In genomic region chr19:30826106-30826505, GRCm38 (mm10) we compare ENCODE assay signal across 20 mouse cellular contexts.
A peak's percentile ranks its signal among the peaks of the same experiment; 100 is the strongest.
DNase-seq lines count a peak whose midpoint lies in the region; ATAC-seq and TF ChIP-seq lines count a peak whose summit lies in the region.
"Had no signal": no experiment of that assay in that cellular context is flagged by ENCODE, and none has a peak within 500 bp of the region (broad histone marks: within the 10 kb centered on the region; RNA-seq: fewer than 3 reads in every experiment).

No protein-coding gene starts in this region.

- no peaks in the 10 kb centered on the region; the same call in 1 of the 2 replicates for H3K9me3 ChIP-seq in limb, embryonic 13.5 days
- no peaks in the 10 kb centered on the region for H3K9me3 ChIP-seq in limb, embryonic 10.5 days (replicated peaks)
- no peaks in the 10 kb centered on the region; the same call in 1 of the 2 replicates for H3K9me3 ChIP-seq in kidney, postnatal 0 days (replicated peaks; ENCODE audit: low read length)
- H3K9me3 ChIP-seq: neural tube, embryonic 15.5 days had no signal

- 31% methylated on average over 2 of the region's 2 CpGs for WGBS in limb, embryonic 13.5 days
- WGBS in limb, embryonic 10.5 days: 34% methylated on average over 2 of the region's 2 CpGs
- 45% methylated on average over 2 of the region's 2 CpGs for WGBS in kidney, postnatal 0 days

- DNase-seq in adrenal gland, adult 2 months: peak; percentile 5
- no peak for DNase-seq in adrenal gland, postnatal 10 days
- DNase-seq in limb, embryonic 10.5 days (ENCODE audit: low spot score): no peak
- peak; percentile 56 for DNase-seq in kidney, postnatal 0 days (ENCODE audit: low spot score)
- DNase-seq in yolk sac, embryonic 10.5 days (ENCODE audit: low spot score): peak; percentile 48
- no peak for DNase-seq in gastrocnemius, adult 2 months
- no peak for DNase-seq in thymus, postnatal 10 days (ENCODE audit: low spot score in 2 of 2)
- DNase-seq: adrenal gland, postnatal 14 days; cerebellum, adult 2 months; gastrocnemius, postnatal 36 days; liver; lung, adult 2 months; lung, postnatal 36 days; thymus, postnatal 14 days had no signal

- no peak overlapping the region for H3K27ac ChIP-seq in limb, embryonic 13.5 days
- no peak overlapping the region for H3K27ac ChIP-seq in limb, embryonic 10.5 days
- no peak overlapping the region for H3K27ac ChIP-seq in kidney, postnatal 0 days
- H3K27ac ChIP-seq in gastrocnemius, adult 2 months: no peak overlapping the region
- H3K27ac ChIP-seq: heart, embryonic 13.5 days; midbrain, embryonic 12.5 days; neural tube, embryonic 15.5 days; stomach, postnatal 0 days had no signal

- peak; percentile 54; the same call in 1 of the 2 replicates for ATAC-seq in limb, embryonic 13.5 days (ENCODE audit: low FRiP score, low read depth)
- ATAC-seq in kidney, postnatal 0 days (replicated peaks; ENCODE audit: low FRiP score, low read depth): no peak

- intact Hi-C loops in gastrocnemius, adult 2 months (cut with DNase I): no loop called here

- no peaks in the 10 kb centered on the region for H3K27me3 ChIP-seq in limb, embryonic 13.5 days
- no peaks in the 10 kb centered on the region for H3K27me3 ChIP-seq in limb, embryonic 10.5 days (ENCODE audit: low read depth, poor library complexity, severe bottlenecking)
- no peaks in the 10 kb centered on the region for H3K27me3 ChIP-seq in kidney, postnatal 0 days (ENCODE audit: insufficient read depth, low read length)
- H3K27me3 ChIP-seq: CH12.LX; heart, embryonic 13.5 days; midbrain, embryonic 12.5 days; neural tube, embryonic 15.5 days had no signal

- H3K9ac ChIP-seq in limb, embryonic 13.5 days: no peak overlapping the region
- H3K9ac ChIP-seq in kidney, postnatal 0 days (ENCODE audit: low read depth, low read length): no peak overlapping the region
- H3K9ac ChIP-seq: heart, embryonic 13.5 days; midbrain, embryonic 12.5 days; neural tube, embryonic 15.5 days had no signal

- no peak overlapping the region for H3K4me3 ChIP-seq in limb, embryonic 13.5 days
- no peak overlapping the region for H3K4me3 ChIP-seq in limb, embryonic 10.5 days
- no peak overlapping the region for H3K4me3 ChIP-seq in kidney, postnatal 0 days (replicated peaks; ENCODE audit: low read depth, low read length)
- no peak overlapping the region for H3K4me3 ChIP-seq in gastrocnemius, adult 2 months
- H3K4me3 ChIP-seq: heart, embryonic 13.5 days; midbrain, embryonic 12.5 days; neural tube, embryonic 15.5 days had no signal

- H3K4me1 ChIP-seq in limb, embryonic 13.5 days: peaks cover 12% of the 10 kb centered on the region; the same call in 1 of the 2 replicates
- peaks cover 5% of the 10 kb centered on the region; the same call in 1 of the 2 replicates for H3K4me1 ChIP-seq in limb, embryonic 10.5 days
- no peaks in the 10 kb centered on the region; the same call in 1 of the 2 replicates for H3K4me1 ChIP-seq in kidney, postnatal 0 days (replicated peaks; ENCODE audit: insufficient read depth, low read length)
- H3K4me1 ChIP-seq: heart, embryonic 13.5 days; midbrain, embryonic 12.5 days; neural tube, embryonic 15.5 days had no signal

- no peak overlapping the region for H3K4me2 ChIP-seq in limb, embryonic 13.5 days (replicated peaks)
- no peak overlapping the region for H3K4me2 ChIP-seq in kidney, postnatal 0 days (ENCODE audit: low read length)
- H3K4me2 ChIP-seq: heart, embryonic 13.5 days; midbrain, embryonic 12.5 days; neural tube, embryonic 15.5 days had no signal

- H3K36me3 ChIP-seq in limb, embryonic 13.5 days: no peaks in the 10 kb centered on the region
- H3K36me3 ChIP-seq in limb, embryonic 10.5 days: no peaks in the 10 kb centered on the region
- no peaks in the 10 kb centered on the region for H3K36me3 ChIP-seq in kidney, postnatal 0 days (ENCODE audit: insufficient read depth, low read length)
- H3K36me3 ChIP-seq: heart, embryonic 13.5 days; midbrain, embryonic 12.5 days; neural tube, embryonic 15.5 days had no signal

- TF ChIP-seq CTCF in kidney, postnatal 0 days (IDR thresholded peaks at IDR 0.05; ENCODE audit: low read depth): no peak
- no peak for TF ChIP-seq CTCF in gastrocnemius, adult 2 months (IDR thresholded peaks at IDR 0.05)

Comparison
In these comparisons a context has a peak if more than half of its experiments do, and no peak if none do; other contexts are left out.
1. DNase-seq: peak in adrenal gland, adult 2 months (single experiment), kidney, postnatal 0 days (single experiment) and yolk sac, embryonic 10.5 days (single experiment); none in adrenal gland, postnatal 10 days (single experiment), limb, embryonic 10.5 days (single experiment), gastrocnemius, adult 2 months (single experiment) and thymus, postnatal 10 days (0 of 2).